Mouse (Mus musculus) brain, embryonic 14.5 days (tissue): ENCODE results near the gene Sept11.

Experiments
- CTCF ChIP-seq: fragments of 200-500 bp; IDR thresholded peaks from 2 replicates; pipeline ENCODE4 v1.5.1; 2012; ENCODE audit warnings: inconsistent platforms, mild to moderate bottlenecking, moderate library complexity, borderline replicate concordance; ENCODE audit not compliant: insufficient read depth, insufficient read length; ENCODE audit errors: extremely low read depth
- POLR2A ChIP-seq: fragments of 200-500 bp; IDR thresholded peaks from 2 replicates; pipeline ENCODE4 v1.6.1; 2012; ENCODE audit warnings: mild to moderate bottlenecking, inconsistent platforms, borderline replicate concordance; ENCODE audit not compliant: poor library complexity, insufficient read depth, insufficient read length, severe bottlenecking; ENCODE audit errors: extremely low read depth

- no peak for TF ChIP-seq POLR2A
- no peak for TF ChIP-seq CTCF
Observed at GRCm38 (mm10) chr5:93053606-93054397, 39.4 kb upstream of the Sept11 start.
